Mouse (Mus musculus) forelimb bud, embryonic 11.5 days (tissue): ENCODE data around the gene P3h4.
A peak's percentile ranks its signal among the peaks of the same experiment; 100 is the strongest.

Source experiments
- DNase-seq: peaks from one replicate; pipeline ENCODE4 v3.0.0-alpha.2; 2012; ENCODE audit warnings: low read depth, low spot score

The P3h4 gene

GRCm38 (mm10) chr11:100392958-100393357 lies 21.7 kb downstream of the P3h4 start:
- DNase-seq, result no peak

GRCm38 (mm10) chr11:100391884-100392345 lies 22.7 kb downstream of the P3h4 start:
- DNase-seq, result no peak

GRCm38 (mm10) chr11:100391081-100391883 lies 23.4 kb downstream of the P3h4 start:
- no peak for DNase-seq

- DNase-seq, result no peak
Observed at GRCm38 (mm10) chr11:100389931-100390445, 24.6 kb downstream of the P3h4 start.

- DNase-seq, result no peak
Observed at GRCm38 (mm10) chr11:100388588-100388987, 26.0 kb downstream of the P3h4 start.

GRCm38 (mm10) chr11:100387589-100388375 lies 26.9 kb downstream of the P3h4 start:
- peak; percentile 53 for DNase-seq

- DNase-seq, result no peak
Observed at GRCm38 (mm10) chr11:100387111-100387510, 27.5 kb downstream of the P3h4 start.

GRCm38 (mm10) chr11:100386586-100386985 lies 28.1 kb downstream of the P3h4 start:
- no peak for DNase-seq

GRCm38 (mm10) chr11:100385016-100385415 lies 29.6 kb downstream of the P3h4 start:
- DNase-seq, result no peak

GRCm38 (mm10) chr11:100382682-100383081 lies 32.0 kb downstream of the P3h4 start:
- no peak for DNase-seq

- no peak for DNase-seq
Observed at GRCm38 (mm10) chr11:100379311-100379710, 35.3 kb downstream of the P3h4 start.

GRCm38 (mm10) chr11:100378446-100378845 lies 36.2 kb downstream of the P3h4 start:
- DNase-seq, result no peak

- DNase-seq, result no peak
Observed at GRCm38 (mm10) chr11:100377989-100378388, 36.6 kb downstream of the P3h4 start.

- DNase-seq, result no peak
Observed at GRCm38 (mm10) chr11:100376746-100377389, 37.8 kb downstream of the P3h4 start.

- no peak for DNase-seq
Observed at GRCm38 (mm10) chr11:100376005-100376404, 38.6 kb downstream of the P3h4 start.

GRCm38 (mm10) chr11:100375127-100375526 lies 39.5 kb downstream of the P3h4 start:
- DNase-seq, result no peak

GRCm38 (mm10) chr11:100371981-100372558 lies 42.6 kb downstream of the P3h4 start:
- no peak for DNase-seq

- no peak for DNase-seq
Observed at GRCm38 (mm10) chr11:100369822-100370221, 44.8 kb downstream of the P3h4 start.

- no peak for DNase-seq
Observed at GRCm38 (mm10) chr11:100369145-100369544, 45.5 kb downstream of the P3h4 start.

GRCm38 (mm10) chr11:100362979-100363562 lies 51.6 kb downstream of the P3h4 start:
- DNase-seq, result peak; percentile 62
